In genomic region chr5:140815059-140815728, GRCm38 (mm10) we compare ENCODE assay signal across 8 mouse cellular contexts. TPM values are rescaled to one million over a fixed set of nuclear protein-coding genes. Genes with fewer than 3 reads are reported as not detected.
DNase-seq lines count a peak whose midpoint lies in the region; ATAC-seq lines count a peak whose summit lies in the region.

No protein-coding gene starts in this region.

- H3K4me2 ChIP-seq in forebrain, embryonic 13.5 days: no peak overlapping the region

- WGBS in forebrain, embryonic 13.5 days: 16% methylated on average over 9 of the region's 9 CpGs
- 32% methylated on average over 9 of the region's 9 CpGs for WGBS in forebrain, embryonic 10.5 days

- DNase-seq in forebrain, embryonic 10.5 days (ENCODE audit: extremely low spot score, low spot score): no peak
- peak; percentile 83 for DNase-seq in brain, adult 2 months (ENCODE audit: low read depth, low spot score)
- peak; percentile 95 for DNase-seq in kidney, adult 9 months
- no peak for DNase-seq in adipocyte (ENCODE audit: low spot score)
- no peak for DNase-seq in layer of hippocampus, adult 9-11 months
- DNase-seq in gastrocnemius, adult 18-20 months (ENCODE audit: low spot score): no peak

- no peak overlapping the region for H3K9ac ChIP-seq in forebrain, embryonic 13.5 days

- peak overlapping the region; percentile 32; the same call in 1 of the 2 replicates for H3K27ac ChIP-seq in forebrain, embryonic 13.5 days
- no peak overlapping the region for H3K27ac ChIP-seq in forebrain, embryonic 10.5 days

- 0 out of 2 replicates have a peak, but pooled peaks cover 4% of the 10 kb centered on the region for H3K36me3 ChIP-seq in forebrain, embryonic 13.5 days (ENCODE audit: poor library complexity, severe bottlenecking)
- peaks cover 10% of the 10 kb centered on the region; the same call in 1 of the 2 replicates for H3K36me3 ChIP-seq in forebrain, embryonic 10.5 days (replicated peaks)

- H3K4me1 ChIP-seq in forebrain, embryonic 13.5 days: peaks cover 66% of the 10 kb centered on the region
- H3K4me1 ChIP-seq in forebrain, embryonic 10.5 days: peaks cover 74% of the 10 kb centered on the region

- no peaks in the 10 kb centered on the region; the same call in 1 of the 2 replicates for H3K9me3 ChIP-seq in forebrain, embryonic 13.5 days (replicated peaks)
- no peaks in the 10 kb centered on the region for H3K9me3 ChIP-seq in forebrain, embryonic 10.5 days

- no peaks in the 10 kb centered on the region for H3K27me3 ChIP-seq in forebrain, embryonic 13.5 days
- no peaks in the 10 kb centered on the region for H3K27me3 ChIP-seq in forebrain, embryonic 10.5 days (ENCODE audit: poor library complexity, severe bottlenecking)

- no peak for ATAC-seq in forebrain, embryonic 13.5 days
- peak; percentile 14; the same call in 1 of the 2 replicates for ATAC-seq in megakaryocyte progenitor cell, adult 5-6 weeks (replicated peaks; ENCODE audit: poor library complexity)

- no peak overlapping the region for H3K4me3 ChIP-seq in forebrain, embryonic 13.5 days
- no peak overlapping the region for H3K4me3 ChIP-seq in forebrain, embryonic 10.5 days

RNA-seq across cellular contexts. Expression of gene Gna12, which starts 15.0 kb away (rescaled TPM):
- polyA plus RNA-seq in forebrain, embryonic 13.5 days (2015; fragmentation: Nextera tagmentation; extraction: Ambion mirVana): 11.0 and 12.6 TPM in 2 replicates
- 6.1 and 7.6 TPM in 2 replicates for polyA plus RNA-seq in forebrain, embryonic 10.5 days (2016; fragmentation: Nextera tagmentation; extraction: Ambion mirVana)
- total RNA-seq in megakaryocyte progenitor cell, adult 5-6 weeks (2015): 45.4 and 50.2 TPM in 2 replicates
- total RNA-seq in megakaryocyte progenitor cell, adult 5-6 weeks (2017): 33.6 and 33.9 TPM in 2 replicates
- total RNA-seq in gastrocnemius, adult 18-20 months (2021): 10 to 100 TPM; 21.7 to 24.4 TPM

Comparison
In these comparisons a context has a peak if more than half of its experiments do, and no peak if none do; other contexts are left out.
1. DNase-seq: peak in brain, adult 2 months (single experiment) and kidney, adult 9 months (single experiment); none in forebrain, embryonic 10.5 days (single experiment), adipocyte (single experiment), layer of hippocampus, adult 9-11 months (single experiment) and gastrocnemius, adult 18-20 months (single experiment).